Mouse (Mus musculus): ENCODE data around the gene Chst3. TPM values are rescaled to one million over a fixed set of nuclear protein-coding genes. Genes with fewer than 3 reads are reported as not detected.

Gene Chst3
- polyA plus RNA-seq, 1 experiment from 2014 or later, result 3.2 TPM

DNA sequence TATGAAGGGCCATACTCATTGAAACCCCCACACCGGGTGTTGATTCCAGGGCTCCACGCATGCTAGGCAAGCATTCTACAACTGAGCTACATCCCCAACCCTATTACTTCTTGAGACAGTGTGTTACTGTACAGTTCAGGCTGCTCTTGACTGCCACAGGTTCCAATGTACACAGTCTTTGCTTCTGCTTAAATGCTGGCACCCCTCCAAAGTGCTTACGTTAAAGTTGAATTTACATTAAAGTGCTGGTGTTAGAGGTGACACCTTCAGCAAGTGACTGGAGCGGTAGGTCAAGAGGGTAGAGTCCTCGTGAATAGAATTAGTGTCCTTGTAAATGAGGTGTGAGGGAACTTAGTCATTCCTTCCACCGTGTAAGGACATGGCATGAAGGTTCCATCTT, 19.7 kb downstream of the Chst3 start:
- H3K27ac ChIP-seq (ENCODE audit: low read depth, low read length), result no peak overlapping the region
- H3K4me2 ChIP-seq (ENCODE audit: low read depth, low read length, severe bottlenecking), result no peak overlapping the region
- 92% methylated on average over 6 of the region's 6 CpGs for WGBS
- no peaks in the 10 kb centered on the region for H3K36me3 ChIP-seq (ENCODE audit: control insufficient read depth, insufficient read depth, low read length)
- H3K9me3 ChIP-seq (ENCODE audit: control insufficient read depth, low read length), result no peaks in the 10 kb centered on the region
- no peak overlapping the region for H3K9ac ChIP-seq (ENCODE audit: low read length)
- H3K27me3 ChIP-seq (ENCODE audit: control insufficient read depth, insufficient read depth, low read length), result no peaks in the 10 kb centered on the region
- ATAC-seq (replicated peaks; ENCODE audit: low FRiP score) (no peak), DNase-seq (ENCODE audit: low spot score) (no peak)
- no peak overlapping the region for H3K4me3 ChIP-seq (ENCODE audit: low read depth, low read length)
- peaks cover 20% of the 10 kb centered on the region for H3K4me1 ChIP-seq (replicated peaks; ENCODE audit: control insufficient read depth, insufficient read depth, low read length)

DNA sequence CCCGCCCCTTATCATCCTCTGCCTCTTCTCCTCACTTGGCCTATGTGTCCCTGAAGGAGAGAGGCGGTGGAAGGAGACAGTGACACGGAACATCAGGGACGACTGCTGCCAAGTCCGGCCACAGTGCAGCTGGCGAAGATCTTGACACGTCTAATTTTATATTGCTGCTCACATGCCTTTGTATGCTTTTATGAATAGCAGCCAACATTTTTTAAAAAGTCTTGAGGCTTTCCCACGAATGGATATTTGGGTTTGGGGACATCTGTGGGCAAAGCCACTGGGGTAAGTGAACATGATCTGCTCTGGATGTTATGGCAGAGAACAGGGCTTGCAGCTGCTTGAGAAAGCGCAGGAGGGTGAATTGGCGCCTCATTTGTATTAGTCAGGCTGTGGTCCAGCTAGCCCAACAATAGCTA, 21.6 kb downstream of the Chst3 start:
- DNase-seq (ENCODE audit: low spot score), result no peak

DNA sequence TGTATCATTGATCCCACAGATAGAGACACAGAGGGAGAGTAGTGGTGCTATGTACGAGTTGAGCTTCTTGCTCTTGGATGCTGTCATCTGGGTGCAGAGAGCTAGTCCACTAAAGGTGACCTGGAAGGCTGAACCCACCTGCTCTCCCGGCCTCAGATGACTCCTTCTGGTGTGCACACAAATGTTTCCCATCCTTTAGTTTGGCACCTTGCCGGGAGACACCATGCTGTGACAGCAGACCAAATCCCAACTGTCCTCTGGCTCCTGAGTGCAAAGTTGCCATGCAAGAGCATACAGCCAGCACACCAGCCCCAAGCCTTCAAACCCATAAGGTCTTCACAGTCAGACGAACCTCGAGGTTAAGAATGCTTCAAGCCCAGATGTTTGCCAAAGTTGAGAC, 22.1 kb downstream of the Chst3 start:
- Histone ChIP-seq H3K36me3 (ENCODE audit: control insufficient read depth, insufficient read depth, low read length) (no peaks in the 10 kb centered on the region), H3K4me3 (ENCODE audit: low read depth, low read length) (no peak overlapping the region), H3K27me3 (ENCODE audit: control insufficient read depth, insufficient read depth, low read length) (no peaks in the 10 kb centered on the region), H3K9ac (ENCODE audit: low read length) (no peak overlapping the region), H3K9me3 (ENCODE audit: control insufficient read depth, low read length) (no peaks in the 10 kb centered on the region), H3K27ac (ENCODE audit: low read depth, low read length) (no peak overlapping the region), H3K4me1 (replicated peaks; ENCODE audit: control insufficient read depth, insufficient read depth, low read length) (peaks cover 21% of the 10 kb centered on the region), H3K4me2 (ENCODE audit: low read depth, low read length, severe bottlenecking) (no peak overlapping the region)
- WGBS, result 74% methylated on average over 5 of the region's 5 CpGs
- ATAC-seq (replicated peaks; ENCODE audit: low FRiP score) (no peak), DNase-seq (ENCODE audit: low spot score) (no peak)

More for the DNA sequence above, 21.6 kb downstream of the Chst3 start:
- no peaks in the 10 kb centered on the region for H3K27me3 ChIP-seq (ENCODE audit: control insufficient read depth, insufficient read depth, low read length)
- ATAC-seq (replicated peaks; ENCODE audit: low FRiP score), result no peak
- H3K27ac ChIP-seq (ENCODE audit: low read depth, low read length), result no peak overlapping the region
- H3K9ac ChIP-seq (ENCODE audit: low read length), result no peak overlapping the region
- no peak overlapping the region for H3K4me2 ChIP-seq (ENCODE audit: low read depth, low read length, severe bottlenecking)
- 91% methylated on average over 10 of the region's 10 CpGs for WGBS
- H3K4me3 ChIP-seq (ENCODE audit: low read depth, low read length), result no peak overlapping the region
- no peaks in the 10 kb centered on the region for H3K9me3 ChIP-seq (ENCODE audit: control insufficient read depth, low read length)
- H3K4me1 ChIP-seq (replicated peaks; ENCODE audit: control insufficient read depth, insufficient read depth, low read length), result peaks cover 20% of the 10 kb centered on the region
- H3K36me3 ChIP-seq (ENCODE audit: control insufficient read depth, insufficient read depth, low read length), result no peaks in the 10 kb centered on the region

DNA sequence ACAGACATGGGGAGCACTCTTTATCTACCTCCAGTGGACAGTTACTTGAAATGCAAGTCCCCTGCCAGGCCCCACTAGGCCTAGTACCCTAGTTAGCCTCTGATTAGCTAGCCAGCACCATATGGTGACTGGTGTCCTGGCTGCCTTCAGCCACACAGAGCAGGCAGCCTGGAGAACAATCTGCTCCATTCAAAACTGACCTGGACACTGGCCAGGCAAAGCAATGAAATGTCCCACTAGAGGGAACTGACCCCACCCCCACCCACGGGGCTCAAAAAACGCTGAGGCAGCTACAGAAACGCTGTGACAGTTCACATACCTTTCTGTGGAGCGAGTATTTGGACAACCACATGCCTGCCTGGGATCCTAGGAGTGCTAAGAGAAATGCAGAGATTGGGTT, 24.0 kb downstream of the Chst3 start:
- Histone ChIP-seq H3K4me3 (ENCODE audit: low read depth, low read length) (no peak overlapping the region), H3K4me1 (replicated peaks; ENCODE audit: control insufficient read depth, insufficient read depth, low read length) (peaks cover 23% of the 10 kb centered on the region), H3K4me2 (ENCODE audit: low read depth, low read length, severe bottlenecking) (no peak overlapping the region), H3K27me3 (ENCODE audit: control insufficient read depth, insufficient read depth, low read length) (no peaks in the 10 kb centered on the region), H3K36me3 (ENCODE audit: control insufficient read depth, insufficient read depth, low read length) (no peaks in the 10 kb centered on the region), H3K9ac (ENCODE audit: low read length) (peak overlapping the region; percentile 3; the same call in 1 of the 2 replicates), H3K9me3 (ENCODE audit: control insufficient read depth, low read length) (no peaks in the 10 kb centered on the region), H3K27ac (ENCODE audit: low read depth, low read length) (peak overlapping the region; percentile 84)
- WGBS, result 45% methylated on average over 4 of the region's 4 CpGs
- ATAC-seq (replicated peaks; ENCODE audit: low FRiP score) (no peak), DNase-seq (ENCODE audit: low spot score) (no peak)

DNA sequence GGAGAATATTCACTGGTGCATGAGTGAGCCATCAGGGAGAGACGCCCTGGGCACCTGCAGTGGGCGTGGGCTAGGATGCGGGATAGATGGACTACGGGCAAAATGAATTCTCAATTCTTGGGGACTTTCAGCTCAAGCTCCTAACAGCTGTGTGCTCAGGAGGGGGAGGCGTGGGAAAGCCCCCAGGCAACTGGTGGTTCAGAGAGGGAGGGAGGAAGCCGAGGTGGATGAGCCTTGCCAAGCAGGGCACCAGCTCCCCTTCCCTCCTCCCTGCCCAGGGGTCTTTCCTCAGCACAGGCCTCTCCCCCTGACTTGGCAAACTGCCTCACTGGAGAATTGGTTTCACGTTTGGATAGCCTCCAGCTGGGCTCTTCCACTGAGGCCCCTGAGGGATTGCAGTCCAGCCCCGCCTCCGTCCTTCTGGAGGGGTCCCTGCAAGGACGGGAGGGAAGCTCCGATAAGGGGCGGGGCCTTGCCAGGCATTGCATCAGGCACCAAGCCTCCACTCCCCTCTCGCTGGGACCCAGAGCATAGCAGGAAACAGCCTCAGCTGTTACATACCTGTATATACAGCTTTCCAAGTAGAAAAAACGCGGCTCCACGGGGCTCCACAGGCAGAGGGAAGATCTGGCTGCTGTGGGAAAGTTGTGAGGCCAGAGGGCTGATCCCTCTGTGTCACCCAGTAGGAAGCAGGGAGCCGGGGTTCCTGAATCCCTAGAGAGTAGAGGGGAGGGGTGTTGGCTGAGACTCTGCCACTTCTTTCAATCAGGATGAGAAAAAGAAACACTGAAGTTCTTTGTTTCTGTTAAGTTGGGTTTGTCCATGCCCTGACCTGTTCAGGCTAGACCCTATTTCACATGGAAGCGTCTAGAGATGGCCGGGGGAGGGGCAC, 25.3 kb downstream of the Chst3 start:
- 4% methylated on average over 19 of the region's 19 CpGs for WGBS
- Histone ChIP-seq H3K4me3 (ENCODE audit: low read depth, low read length) (no peak overlapping the region), H3K4me1 (replicated peaks; ENCODE audit: control insufficient read depth, insufficient read depth, low read length) (peaks cover 23% of the 10 kb centered on the region), H3K4me2 (ENCODE audit: low read depth, low read length, severe bottlenecking) (peak overlapping the region; percentile 41), H3K27me3 (ENCODE audit: control insufficient read depth, insufficient read depth, low read length) (no peaks in the 10 kb centered on the region), H3K27ac (ENCODE audit: low read depth, low read length) (peak overlapping the region; percentile 84), H3K9me3 (ENCODE audit: control insufficient read depth, low read length) (no peaks in the 10 kb centered on the region), H3K36me3 (ENCODE audit: control insufficient read depth, insufficient read depth, low read length) (no peaks in the 10 kb centered on the region), H3K9ac (ENCODE audit: low read length) (peak overlapping the region; percentile 33)
- peak; percentile 90 for ATAC-seq (replicated peaks; ENCODE audit: low FRiP score)
- peak; percentile 89 for DNase-seq (ENCODE audit: low spot score)

DNA sequence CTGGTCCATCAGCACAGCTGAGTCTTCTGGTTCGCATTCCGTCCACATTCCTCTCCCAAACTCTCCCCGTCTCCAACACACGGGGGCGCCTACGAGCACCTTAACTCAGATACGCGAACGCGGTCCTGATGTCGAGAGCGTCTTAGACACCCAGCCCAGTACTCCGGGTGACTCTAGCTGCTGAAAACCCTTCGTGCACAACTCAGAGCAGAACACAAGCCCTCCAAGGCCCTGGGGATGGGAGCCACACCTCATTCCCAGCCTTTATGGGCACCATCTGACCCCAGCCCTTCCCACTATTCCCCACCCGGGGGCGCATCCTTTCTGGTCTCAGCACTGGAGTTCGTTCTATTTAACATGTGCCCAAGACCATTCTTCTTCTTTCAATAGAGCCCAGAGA, 27.3 kb downstream of the Chst3 start:
- H3K4me2 ChIP-seq (ENCODE audit: low read depth, low read length, severe bottlenecking), result peak overlapping the region; percentile 45
- no peak overlapping the region for H3K27ac ChIP-seq (ENCODE audit: low read depth, low read length)
- H3K4me3 ChIP-seq (ENCODE audit: low read depth, low read length), result peak overlapping the region; percentile 15
- no peaks in the 10 kb centered on the region for H3K36me3 ChIP-seq (ENCODE audit: control insufficient read depth, insufficient read depth, low read length)
- H3K4me1 ChIP-seq (replicated peaks; ENCODE audit: control insufficient read depth, insufficient read depth, low read length), result peaks cover 23% of the 10 kb centered on the region
- H3K9me3 ChIP-seq (ENCODE audit: control insufficient read depth, low read length), result no peaks in the 10 kb centered on the region
- H3K9ac ChIP-seq (ENCODE audit: low read length), result peak overlapping the region; percentile 7; the same call in 1 of the 2 replicates
- no peaks in the 10 kb centered on the region for H3K27me3 ChIP-seq (ENCODE audit: control insufficient read depth, insufficient read depth, low read length)
- WGBS, result 0% methylated on average over 17 of the region's 17 CpGs
- ATAC-seq (replicated peaks; ENCODE audit: low FRiP score), result peak; percentile 43
- peak; percentile 90 for DNase-seq (ENCODE audit: low spot score)

DNA sequence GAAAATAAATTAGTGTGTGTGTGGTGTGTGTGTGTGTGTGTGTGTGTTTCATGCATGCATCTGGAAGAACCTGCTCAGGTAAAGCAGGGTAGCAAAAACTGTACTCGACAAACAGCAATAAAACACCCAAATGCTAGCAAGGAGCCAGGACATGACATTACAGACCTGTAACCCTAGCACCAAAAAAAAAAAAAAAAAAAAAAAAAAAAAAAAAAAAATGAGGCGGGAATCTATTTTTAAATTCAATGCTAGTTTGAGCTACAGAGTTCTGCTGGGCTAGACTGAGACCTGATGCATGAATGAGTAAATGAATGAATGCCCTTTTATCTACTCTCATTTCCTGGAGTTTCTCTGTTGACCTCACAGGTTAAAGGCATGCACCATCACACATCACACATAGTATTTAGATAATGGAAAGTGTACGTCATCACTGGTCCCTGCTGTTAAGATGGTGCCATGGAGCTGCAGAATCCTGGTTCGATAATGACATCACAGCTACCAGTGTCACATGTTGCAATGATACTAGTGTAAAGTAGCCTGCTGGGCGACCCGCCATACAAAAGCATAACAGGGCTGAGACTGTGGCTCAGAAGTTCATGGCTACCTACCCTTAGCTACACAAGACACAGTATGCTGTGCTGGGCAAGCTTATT, 29.4 kb downstream of the Chst3 start:
- Histone ChIP-seq H3K4me3 (ENCODE audit: low read depth, low read length) (no peak overlapping the region), H3K27me3 (ENCODE audit: control insufficient read depth, insufficient read depth, low read length) (no peaks in the 10 kb centered on the region), H3K9me3 (ENCODE audit: control insufficient read depth, low read length) (no peaks in the 10 kb centered on the region), H3K4me1 (replicated peaks; ENCODE audit: control insufficient read depth, insufficient read depth, low read length) (peaks cover 19% of the 10 kb centered on the region), H3K4me2 (ENCODE audit: low read depth, low read length, severe bottlenecking) (no peak overlapping the region), H3K27ac (ENCODE audit: low read depth, low read length) (no peak overlapping the region), H3K36me3 (ENCODE audit: control insufficient read depth, insufficient read depth, low read length) (peaks cover 7% of the 10 kb centered on the region; the same call in 1 of the 2 replicates), H3K9ac (ENCODE audit: low read length) (no peak overlapping the region)
- WGBS, result 81% methylated on average over 6 of the region's 6 CpGs
- DNase-seq (ENCODE audit: low spot score), result no peak
- ATAC-seq (replicated peaks; ENCODE audit: low FRiP score), result no peak

DNA sequence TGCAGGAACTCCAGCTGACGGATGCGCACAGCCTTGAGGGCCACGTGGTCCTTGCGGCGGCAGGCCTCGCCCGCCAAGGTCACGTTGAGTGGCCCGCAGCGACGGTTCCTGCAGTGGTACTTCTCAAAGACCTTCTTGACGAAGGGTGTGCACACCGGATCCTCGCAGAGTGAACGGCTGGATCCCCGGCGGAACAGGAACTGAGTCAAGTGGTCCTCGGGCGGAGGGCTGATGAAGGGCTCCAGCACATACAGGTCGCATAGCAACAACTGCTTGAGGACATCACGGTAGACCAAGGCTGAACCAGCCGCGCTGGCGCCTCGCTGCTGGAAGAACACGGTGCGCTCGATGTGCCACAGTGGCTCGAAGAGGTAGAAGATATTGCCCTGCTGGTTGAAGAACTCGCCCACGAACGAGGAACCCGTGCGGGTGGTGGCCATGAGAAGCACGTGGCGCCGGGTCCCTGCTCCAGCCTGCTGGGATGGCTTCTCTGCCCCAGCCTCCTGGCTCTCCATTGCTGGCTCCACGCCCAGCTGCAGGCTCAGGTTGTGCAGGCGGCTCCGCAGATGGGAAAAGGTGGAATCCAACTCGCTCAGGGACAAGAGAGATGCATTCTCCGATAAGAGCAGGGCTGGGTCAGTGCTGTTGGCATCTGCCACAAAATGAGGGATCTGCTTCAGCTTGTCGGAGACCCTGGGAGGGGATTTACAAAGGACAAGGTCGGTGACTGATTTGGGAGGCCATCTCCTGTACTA, 32.7 kb downstream of the Chst3 start:
- Histone ChIP-seq H3K36me3 (ENCODE audit: control insufficient read depth, insufficient read depth, low read length) (peaks cover 7% of the 10 kb centered on the region; the same call in 1 of the 2 replicates), H3K27ac (ENCODE audit: low read depth, low read length) (no peak overlapping the region), H3K4me1 (replicated peaks; ENCODE audit: control insufficient read depth, insufficient read depth, low read length) (peaks cover under 1% of the 10 kb centered on the region; the same call in 1 of the 2 replicates), H3K9me3 (ENCODE audit: control insufficient read depth, low read length) (no peaks in the 10 kb centered on the region), H3K4me2 (ENCODE audit: low read depth, low read length, severe bottlenecking) (no peak overlapping the region), H3K27me3 (ENCODE audit: control insufficient read depth, insufficient read depth, low read length) (no peaks in the 10 kb centered on the region), H3K4me3 (ENCODE audit: low read depth, low read length) (no peak overlapping the region), H3K9ac (ENCODE audit: low read length) (no peak overlapping the region)
- DNase-seq (ENCODE audit: low spot score) (no peak), ATAC-seq (replicated peaks; ENCODE audit: low FRiP score) (no peak)
- 92% methylated on average over 44 of the region's 44 CpGs for WGBS

Data from forebrain, embryonic 11.5 days (tissue).